Mouse (Mus musculus): ENCODE data around the gene Rxra.

DNA sequence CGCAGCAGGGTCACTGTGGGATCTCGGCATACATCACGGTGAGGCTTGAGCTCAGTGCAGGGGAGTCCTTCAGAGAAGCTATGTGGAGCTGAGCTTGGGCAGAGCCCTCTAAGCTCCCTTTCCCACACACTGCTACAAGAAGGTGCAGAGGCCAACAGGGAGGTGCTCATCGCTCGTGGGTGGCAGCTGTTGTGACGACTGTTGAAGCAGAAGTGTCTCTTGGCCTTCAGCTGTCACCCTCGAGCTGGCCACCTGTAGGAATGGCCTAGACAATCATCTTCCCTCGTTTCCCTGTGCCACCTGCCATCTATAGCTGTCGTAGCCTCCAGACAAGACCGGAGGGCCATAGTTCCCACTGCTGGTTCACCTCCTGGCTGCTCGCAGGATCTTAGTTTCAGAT, 72.7 kb downstream of the Rxra start:
- TF ChIP-seq CTCF (IDR thresholded peaks at IDR 0.05; ENCODE audit: low read depth, low read length) (no peak), GATA1 (IDR thresholded peaks at IDR 0.05; ENCODE audit: borderline replicate concordance, low read length) (no peak), GATA2 (IDR thresholded peaks at IDR 0.05; ENCODE audit: borderline replicate concordance, low read depth, low read length) (no peak), POLR2AphosphoS5 (IDR thresholded peaks at IDR 0.05; ENCODE audit: insufficient replicate concordance, low read depth, low read length) (no peak), TAL1 (conservative IDR thresholded peaks at IDR 0.05; ENCODE audit: low read depth, low read length) (no peak)
